Mouse (Mus musculus) hindlimb bud, embryonic 11.5 days (tissue): Measurements from ENCODE around the gene Hand2.

Source experiments
- DNase-seq: peaks from one replicate; pipeline ENCODE4 v3.0.0-alpha.2; 2012; ENCODE audit warnings: low read depth, low spot score; ENCODE audit errors: extremely low spot score

Hand2 gene

DNA sequence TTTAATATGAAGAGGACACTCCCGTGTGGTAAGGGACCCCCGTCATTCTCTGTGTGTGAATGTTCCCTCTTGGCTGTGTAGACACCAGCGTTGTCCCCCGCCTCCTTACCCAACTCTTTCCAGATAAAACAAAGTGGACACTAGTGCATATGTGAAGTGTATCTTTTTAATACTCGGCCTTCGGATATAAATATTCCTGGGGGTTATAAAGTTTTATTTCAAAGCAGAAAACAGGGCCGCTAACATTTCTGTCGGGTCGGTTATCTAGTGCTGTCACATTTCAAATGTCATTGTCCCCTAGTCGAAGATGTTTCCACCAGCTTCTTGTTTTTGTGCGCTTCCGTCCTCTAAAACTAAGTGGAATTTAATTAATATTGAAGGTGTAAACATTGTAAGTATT, 3.3 kb downstream of the Hand2 start:
- no peak for DNase-seq

GRCm38 (mm10) chr8:57324671-57325070, 3.9 kb downstream of the Hand2 start:
- DNase-seq, result no peak

DNA sequence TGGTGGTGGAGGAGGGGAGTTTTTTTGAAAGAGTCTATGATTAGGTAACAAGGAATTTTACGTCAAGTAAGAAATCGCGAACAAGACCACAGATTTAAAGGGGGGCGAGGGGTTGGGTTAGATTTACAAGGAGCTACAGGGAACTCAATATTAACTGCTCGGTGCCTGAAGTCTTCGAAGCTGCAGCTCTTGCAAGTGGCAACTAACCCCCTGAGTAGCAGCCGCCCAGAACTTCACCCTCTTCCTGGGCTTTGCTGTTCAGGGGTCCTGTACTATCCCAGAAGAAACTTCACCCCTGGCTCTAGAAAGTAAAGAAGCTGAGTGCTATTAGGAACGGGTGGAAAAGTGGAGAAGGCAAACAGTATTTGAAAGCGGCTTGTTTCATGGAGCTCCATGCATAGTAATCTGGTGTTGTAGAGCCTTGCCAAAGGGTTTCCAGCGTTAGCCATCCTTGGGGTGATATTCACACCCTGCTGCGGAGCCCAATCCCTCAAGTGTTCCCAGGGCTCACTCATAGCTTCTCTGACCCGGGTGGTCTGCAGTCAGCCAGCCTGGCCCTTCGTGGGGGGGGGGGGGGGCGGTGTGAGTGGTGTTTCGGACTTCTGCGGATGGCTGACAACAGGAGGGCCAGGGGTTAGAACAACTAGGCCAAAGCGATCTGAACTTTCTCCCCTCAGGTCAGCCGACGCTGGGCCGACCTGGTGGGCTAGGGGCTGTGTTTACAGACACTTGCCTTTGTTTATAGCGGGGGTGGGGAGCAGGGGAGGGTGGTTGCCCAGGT, 4.5 kb downstream of the Hand2 start:
- DNase-seq, result no peak

GRCm38 (mm10) chr8:57326091-57327065, 5.6 kb downstream of the Hand2 start:
- no peak for DNase-seq

DNA sequence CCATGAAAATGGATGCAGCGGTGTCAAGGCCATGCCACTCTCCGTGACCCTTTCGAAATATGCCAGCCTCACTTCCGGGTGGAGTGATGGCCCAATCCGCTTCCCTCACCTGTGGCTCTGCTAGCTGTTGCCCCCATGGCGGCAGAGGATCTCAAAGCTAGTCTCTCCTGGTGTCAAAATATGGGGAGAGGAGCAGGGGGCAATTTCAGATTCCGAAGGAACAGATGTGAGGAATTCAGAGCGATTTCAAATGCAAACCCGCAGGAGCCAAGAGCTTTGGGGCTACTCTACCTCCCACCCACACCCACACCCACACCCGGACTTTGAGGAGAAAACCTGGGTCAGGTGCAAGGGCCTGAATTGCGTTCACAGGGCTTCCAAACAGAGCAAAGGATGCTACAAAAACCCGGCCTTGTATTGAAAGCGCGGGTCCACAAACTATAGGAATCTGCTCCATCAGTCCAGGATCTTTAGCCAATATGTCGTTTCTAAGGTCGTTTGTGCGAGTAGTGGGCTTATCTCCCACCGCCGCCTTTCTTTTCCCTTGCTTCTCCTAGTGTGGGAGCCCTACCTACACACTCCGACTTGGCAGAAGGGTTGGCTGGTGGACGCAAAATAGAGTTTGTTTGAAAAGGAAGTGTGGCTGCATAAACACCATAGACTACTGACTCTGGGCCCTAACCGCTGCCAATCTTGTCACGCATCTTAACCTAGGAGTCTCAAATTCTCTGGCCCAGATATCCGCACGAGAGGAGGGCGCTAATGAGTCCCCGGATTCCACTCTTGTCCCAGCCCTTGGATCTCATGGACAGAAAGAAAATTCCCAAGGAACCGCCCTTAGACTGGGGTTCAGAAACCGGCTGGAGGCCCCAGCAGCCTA, 6.7 kb downstream of the Hand2 start:
- DNase-seq, result no peak

DNA sequence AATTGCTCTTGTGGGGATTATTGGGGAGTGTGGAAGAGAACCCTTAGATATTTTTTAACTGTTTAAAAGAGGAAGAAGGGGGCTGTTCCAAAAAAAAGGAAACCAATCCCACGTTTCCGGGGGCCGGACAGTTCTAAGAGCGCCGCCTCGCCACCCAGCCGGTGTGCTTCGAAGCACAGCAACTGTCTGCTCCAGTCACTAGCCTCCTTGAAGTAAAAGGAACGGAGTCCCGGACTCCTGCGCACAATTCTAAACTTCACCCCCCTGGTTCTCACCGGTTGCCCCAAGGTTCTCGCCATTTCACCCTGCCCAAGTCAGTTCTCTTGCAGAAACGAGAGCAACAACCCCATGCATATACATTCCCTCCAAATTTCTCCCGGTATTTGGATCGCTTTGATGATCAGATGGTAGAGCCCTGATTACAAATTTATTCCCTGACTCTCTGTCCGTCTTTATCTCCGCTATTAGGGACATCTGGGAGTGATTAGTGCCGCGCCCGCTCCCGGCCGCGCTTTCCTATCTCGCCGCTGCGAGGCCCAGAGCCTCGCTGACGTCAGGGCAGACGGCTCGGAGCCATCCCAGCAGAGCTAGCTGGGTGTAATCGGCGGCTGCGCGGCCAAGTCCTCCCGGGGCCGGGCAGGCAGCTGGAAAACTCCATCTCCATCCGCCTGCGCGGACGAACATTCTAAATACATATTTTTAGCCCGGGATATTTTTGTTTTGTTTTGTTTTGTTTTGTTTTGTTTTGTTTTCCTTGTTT, 7.6 kb downstream of the Hand2 start:
- DNase-seq, result no peak

DNA sequence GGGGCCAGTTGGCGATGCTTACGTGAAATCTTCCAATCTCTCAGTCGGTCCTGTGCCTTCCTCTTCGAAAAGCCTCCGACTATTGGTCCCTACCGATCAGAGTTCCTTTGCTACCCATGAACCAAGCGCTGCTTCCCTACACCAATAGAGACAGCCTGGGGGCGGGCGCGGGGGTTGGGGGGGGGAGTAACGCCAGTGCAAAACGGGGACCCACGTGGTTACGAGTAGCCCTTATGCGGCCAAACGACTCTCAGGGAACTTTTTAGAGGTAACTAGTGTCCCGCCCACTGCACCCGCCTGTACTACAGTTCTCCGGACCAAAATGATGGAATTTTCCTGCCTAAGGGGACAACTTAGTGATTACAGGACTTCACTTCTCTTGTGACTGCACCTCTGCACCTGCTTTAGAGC, 8.2 kb downstream of the Hand2 start:
- no peak for DNase-seq

DNA sequence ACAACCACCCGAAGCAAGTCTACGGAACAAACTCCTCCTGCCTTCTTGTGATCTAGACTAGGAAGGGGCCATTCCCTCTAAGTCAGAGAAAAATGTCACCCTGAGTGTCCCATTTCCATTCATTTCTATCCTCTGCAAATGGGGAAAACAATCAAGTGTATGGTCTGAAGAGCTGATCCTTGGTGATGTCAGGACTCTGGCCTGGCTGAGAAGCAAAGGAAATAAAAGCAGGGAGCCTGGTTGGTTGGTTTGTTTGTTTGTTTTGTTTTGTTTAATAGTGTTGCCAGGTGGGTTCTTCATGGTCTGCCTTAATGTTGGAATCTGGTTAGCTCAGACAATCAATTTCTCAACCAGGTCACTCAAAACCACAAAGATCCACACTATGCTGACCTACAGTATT, 9.3 kb downstream of the Hand2 start:
- no peak for DNase-seq

DNA sequence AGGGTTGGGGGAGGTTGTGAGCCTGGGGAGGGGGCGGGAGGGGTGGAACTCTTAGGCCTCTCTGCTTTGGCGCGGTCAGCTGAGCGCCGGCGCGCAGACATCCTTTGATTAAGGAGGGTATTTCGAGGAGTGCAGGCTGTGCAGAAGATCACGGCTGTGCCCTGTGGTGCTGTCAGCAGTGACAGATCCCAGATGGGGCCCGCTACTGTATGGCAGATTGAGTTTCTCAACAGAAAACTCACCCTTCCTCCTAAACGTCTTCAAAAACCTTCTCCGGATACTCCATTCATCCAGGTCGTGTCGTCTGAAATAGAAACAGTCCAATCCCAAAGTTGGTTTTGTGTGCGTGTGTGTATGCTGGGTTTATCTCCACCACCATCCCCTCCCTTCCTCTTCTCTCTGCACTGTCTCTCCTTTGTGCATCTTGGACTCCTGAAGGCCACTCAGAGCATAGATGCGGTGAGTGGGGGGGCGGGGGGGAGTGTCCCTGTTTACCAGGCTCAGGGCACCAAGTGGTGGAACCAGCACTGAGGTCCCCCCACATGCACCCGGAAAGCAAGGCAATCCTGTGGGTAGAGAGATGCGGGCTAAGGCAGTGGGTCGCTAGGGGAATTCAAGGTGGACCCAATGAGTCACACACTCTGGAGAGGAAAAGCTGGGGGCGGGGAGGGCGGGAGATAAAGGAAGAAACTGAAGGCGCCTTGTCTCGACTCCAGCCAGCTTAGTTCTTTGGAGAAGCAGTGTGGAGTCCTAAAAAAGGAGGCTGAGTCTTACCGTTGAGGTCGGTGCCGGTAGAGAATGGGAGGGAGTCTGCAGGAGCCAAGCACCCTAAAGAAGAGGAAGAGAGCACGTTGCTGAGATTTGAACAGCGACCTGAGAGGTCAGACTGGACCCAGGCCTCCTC, 11.2 kb downstream of the Hand2 start:
- DNase-seq, result no peak

DNA sequence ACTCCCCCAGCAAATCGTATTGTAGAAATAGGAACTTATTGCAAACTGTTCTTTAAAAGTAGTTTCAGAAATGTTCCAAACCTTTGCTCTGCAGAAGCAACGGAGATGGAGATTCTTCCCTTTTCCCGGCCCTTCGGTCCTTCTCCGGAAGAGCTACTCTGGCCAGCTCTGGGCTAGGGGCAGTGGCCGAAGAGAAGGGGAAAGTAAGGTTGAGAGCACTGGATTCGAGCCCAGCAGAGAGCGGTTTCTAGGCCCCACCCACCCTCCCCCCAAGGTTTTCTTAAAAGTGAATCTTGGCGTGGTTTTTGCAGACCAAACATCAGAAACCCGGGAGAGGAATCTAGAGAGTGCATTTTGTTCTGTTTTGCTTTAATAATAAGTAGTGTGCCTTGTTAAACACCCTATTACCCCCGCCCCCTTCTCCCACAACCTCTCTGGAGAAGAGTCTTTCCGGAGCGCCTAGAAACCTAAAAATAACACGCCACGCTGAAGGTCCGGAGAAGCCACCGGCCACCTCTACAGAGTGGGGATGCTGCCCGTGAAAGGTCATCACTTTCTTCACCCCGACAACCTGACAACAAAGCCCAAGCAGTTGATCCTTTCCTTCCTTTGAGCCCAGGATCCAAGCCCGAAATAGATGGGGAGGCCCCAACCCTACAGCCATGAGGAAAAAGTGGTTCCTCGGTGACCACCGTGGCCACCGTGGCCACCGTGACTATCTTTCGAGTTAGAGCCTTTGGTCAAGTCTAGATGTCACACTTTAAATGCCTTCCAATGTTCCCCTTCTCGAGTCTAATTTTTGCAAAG, 12.1 kb downstream of the Hand2 start:
- no peak for DNase-seq

DNA sequence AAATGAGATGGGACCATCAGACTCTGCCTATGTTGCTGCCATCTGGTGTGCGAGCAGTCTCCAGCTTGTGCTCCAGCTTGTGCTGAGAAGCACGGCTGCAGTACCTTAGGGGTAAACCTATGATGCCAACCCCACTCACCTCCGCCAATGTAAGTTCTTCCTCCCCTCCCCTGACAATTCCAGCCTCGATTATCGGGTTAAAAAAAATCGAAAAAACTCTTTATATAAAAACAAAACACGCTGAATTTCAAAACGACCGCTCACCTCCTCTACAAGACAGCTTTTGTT, 12.6 kb downstream of the Hand2 start:
- no peak for DNase-seq

GRCm38 (mm10) chr8:57333795-57334551, 13.2 kb downstream of the Hand2 start:
- DNase-seq, result no peak

DNA sequence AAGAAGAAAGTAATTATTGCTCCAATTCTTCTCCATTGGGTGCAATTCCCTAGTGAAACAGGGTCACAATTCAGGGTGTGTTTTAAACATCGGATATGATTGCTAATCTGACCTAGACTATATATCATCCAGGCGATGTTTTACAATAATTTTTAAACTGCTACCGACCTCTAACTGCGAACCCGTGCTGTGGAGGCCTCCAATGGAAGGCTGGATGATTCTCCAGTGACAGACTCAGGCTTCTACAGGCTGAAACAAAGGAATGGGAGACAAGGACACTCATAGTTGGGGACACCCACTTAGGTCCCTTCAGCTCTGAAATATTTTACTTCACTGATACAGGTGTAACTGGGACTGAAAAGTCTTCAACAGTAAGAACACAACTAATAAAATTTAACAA, 13.9 kb downstream of the Hand2 start:
- no peak for DNase-seq

DNA sequence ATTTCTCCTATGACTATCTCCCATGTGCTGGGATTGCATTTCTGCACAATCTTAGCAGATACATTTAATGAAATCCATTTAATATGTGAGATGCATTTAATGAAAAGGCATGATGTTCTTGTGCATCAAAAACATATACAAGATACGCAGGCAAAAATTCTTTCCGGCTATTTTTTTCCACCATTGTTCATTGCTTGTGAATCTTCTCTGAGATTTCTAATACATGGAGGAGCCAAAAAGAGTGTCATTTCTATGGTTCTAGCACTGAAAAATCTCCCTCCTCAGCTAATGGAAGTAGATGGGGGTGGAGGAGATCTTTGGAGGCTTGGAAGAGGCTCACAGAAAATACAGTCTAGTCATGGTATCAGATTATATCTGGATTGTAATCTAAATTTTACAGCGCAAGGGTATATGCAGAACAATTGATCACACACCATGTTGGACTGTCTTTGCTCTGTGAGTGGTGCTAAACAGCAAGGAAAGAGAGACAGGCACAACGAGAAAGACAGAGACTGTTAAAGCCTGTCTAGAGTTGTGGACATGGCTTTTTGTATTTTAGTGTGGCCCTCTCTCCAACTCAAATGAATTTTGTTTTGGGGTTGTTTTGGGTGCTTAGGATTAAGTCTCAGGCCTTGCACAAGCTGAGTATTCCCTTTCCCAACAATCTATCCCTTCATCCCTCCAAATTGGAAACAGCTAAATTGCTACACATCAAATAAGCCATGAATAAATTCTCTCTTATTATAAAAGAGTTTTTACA, 16.7 kb downstream of the Hand2 start:
- DNase-seq, result no peak

DNA sequence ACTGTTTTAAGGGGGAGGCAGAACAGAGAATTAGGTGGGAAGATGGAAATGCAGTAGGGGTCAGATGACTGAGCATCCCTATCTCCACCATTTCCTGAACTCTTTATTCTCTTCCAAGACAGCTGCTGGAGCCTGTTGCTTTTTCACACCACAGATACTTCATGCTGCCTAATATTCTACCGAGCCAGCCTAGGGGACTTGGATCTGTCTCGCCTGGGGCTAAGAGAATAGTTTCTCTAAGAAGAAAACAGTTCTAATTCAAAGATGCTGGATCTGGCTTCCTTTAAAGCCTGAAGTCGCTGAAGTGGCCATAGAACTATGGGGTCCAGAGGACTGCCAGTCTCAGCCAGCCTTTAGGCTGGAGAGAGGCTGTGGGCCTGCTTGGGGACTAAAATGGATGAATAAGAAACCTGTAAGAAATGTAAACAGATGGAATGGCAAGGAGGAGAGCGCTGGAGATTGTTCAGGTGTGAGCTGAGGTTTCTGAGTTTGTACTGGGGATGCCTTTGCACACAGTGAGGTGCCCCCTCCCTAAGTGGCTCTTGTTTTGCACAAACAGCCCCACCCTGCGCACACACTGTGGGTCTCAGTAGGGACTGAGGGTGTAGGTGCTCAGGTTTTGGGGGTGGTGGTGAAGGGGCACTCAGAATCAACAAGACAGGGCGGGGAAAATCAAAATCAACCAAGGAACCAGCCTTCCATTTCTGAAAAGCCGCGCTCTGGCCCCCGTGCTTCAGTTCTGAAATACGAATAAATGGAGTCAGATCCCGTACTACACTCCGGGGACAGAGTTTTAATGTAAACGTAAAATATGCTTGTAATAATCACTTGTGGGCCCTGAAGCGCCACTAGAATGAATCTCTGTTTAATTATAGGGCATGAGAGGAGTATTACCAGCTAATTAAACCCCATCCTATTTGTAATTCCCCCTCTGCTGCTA, 19.2 kb downstream of the Hand2 start:
- no peak for DNase-seq

DNA sequence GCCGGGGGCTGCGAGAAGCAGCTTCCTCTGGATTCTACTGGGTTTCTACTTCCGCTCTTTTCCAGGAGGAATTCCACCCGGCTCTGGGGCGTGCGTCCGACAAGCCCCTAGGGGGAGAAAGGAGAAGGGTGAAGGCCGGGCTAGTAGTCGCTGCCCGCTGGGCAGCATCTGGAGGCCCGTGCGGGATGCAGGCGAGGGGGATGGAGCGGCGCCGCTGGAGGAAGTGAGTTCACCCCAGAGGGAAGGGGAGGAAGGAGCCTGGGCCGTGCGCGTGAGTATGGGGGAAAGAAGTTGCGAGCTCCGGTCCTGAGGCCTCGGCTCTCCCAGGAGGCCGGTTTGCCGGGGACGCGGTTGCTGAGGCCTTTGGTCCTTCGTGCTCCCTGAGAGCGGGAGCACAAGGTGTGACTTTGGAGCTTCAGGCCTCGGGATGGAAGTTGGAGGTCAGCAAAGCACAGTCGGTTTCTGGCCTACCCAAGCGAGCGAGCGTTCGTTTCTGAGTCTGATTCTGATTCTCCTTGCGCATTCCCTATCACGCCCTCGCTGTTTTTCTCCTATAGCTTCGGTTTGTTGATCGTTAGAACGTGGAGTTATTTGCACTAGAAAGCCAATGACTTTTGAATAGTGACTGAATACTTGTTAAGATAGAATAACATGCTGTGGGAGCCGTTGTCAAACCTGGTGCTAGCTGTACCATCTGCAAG, 20.2 kb downstream of the Hand2 start:
- DNase-seq, result no peak
